Mouse (Mus musculus): ENCODE data around the gene Ric8a. TPM values are rescaled to one million over a fixed set of nuclear protein-coding genes. Genes with fewer than 3 reads are reported as not detected.

Ric8a gene
- total RNA-seq, 2 experiments from 2014 or later, result 76.8 to 83.7 TPM

DNA sequence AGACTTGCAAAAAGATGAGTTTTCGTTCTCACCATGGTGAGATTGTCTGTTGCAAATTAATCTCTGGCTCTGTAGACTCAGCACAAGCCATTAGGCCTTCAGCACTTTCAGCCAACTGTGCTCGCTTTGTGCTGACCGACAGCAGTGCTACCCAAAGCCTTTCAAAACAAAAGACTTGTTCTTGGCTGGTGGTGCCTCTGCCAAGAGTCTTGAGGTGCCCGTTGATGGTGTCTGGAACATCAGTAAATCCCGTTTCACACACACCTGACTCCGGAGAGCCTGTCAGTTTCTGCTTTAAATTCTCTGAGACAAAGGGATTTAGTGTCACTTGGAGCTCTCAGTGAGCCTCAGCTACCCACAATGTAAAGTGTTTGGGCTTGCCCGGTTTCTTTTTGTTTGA lies 37.3 kb downstream of the Ric8a start:
- no peak for DNase-seq

DNA sequence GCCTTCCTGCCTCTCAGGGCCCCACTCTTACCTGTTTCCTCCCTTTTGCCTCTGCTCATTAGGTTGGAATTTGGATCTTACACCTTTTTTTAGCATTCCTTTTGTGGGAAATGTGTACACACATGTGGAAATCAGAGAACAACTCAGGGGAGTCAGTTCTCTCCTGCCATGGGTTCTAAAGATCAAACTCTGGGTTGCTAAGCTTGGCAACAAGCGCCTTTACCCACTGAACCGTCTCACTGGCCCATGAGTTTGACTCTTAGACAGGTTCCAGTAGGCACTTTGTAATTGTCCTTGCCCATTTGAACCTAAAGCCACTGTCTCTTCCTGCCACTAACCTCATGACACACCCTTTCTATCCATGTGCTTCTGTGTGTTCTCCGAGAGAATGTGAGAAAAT lies 37.9 kb downstream of the Ric8a start:
- DNase-seq, result no peak

DNA sequence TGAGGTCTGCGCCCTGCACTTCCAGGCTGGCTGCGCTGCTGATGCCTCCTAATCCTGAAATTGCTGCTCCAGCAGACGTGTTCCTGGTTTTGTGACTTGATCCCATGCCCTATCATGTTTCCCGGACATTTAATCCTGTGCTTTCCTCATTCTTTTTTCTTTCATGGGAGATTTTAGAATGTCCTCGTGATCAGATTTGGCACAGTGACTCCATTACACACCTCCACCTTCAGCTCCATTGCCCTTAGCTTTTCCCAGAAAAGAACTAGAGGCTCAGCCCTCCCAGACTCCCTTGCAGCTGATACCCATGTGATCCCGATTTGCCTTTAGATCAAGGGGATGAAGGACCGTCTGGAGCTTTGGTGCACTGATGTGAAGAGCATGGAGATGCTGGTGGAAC lies 41.1 kb downstream of the Ric8a start:
- no peak for DNase-seq

DNA sequence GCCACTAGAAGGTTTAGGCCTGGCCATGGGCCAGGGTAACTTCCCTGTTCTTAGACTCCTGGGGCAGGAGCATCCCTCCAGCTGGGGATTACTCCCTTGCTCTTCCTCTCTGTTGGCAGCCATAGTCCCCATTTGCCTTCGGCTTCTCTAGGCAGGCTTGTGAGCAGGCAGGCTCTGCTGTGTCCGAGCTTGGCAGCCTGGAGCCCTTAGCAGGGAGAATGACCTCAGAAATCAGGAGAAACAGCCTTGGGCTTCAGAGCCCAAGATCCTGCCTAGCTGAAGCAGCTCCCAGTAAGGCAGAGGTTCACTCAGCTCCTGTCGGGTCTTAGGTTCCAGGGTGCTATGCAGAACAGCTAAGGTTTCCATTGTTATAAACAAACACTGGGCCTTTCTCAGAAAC lies 42.4 kb downstream of the Ric8a start:
- DNase-seq, result no peak

DNA sequence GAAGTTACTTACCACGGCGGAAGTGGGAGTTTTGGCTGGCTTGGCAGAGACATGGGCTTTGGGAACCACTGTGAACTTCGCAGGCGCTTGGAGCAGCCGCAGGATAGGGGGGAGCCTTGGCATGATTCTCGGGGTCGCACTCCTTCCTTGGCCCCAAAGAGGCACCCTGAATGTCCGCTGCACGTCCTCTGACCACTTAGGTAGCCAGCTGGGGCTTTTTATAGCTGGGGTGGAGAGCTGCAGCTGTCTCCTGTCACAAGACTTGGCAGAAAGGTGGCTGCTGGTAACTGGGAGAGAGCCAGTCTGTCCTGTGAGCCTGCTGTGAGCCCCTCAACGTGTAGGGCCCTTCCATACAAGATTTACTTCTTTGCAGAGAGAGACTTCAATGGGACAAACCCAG lies 43.5 kb downstream of the Ric8a start, which contains the start of gene Cox8b:
Gene Cox8b (minus strand): TSS at position 227 of the 400 bp plus-strand sequence.
- DNase-seq, result no peak

DNA sequence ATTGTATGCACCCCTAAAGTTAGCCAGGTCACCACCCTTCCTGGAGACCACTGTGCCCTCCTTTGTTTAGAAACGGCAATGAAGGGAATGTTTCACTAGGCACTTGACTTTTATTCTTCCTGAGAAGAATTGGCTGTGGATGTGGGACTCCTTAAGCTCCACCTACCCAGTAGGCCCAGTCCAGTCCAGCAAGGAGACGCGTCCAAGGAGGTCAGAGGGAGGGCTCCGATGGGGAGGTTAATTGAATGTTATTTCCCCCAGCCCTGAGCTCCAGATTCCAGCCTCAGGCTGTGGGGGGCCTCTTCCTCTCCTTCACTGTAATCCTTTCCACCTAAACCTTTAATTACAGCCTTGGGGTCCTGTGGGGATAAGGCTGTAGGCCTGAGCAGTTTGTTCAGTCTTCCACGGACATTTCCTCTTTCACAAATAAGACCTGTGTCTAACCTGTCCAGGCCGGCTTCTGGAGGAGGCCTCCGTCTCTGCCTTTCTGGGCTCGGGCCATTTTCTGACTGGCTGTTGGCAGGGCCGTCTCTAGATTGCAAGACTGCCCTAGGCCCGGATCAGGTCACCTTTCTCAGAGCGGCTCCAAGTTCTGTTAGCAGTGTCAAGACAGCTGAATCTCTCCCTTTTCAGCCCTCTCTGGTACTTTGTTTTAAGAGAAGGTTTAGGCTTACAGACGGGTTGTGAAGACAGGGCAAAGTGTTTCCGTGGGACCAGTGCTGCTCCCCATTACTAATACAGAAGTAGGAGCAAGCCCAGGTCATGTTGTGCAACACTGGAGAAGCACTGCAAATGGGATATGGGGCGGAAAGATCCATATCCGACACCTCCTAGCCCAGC lies 45.5 kb downstream of the Ric8a start:
- DNase-seq, result no peak

DNA sequence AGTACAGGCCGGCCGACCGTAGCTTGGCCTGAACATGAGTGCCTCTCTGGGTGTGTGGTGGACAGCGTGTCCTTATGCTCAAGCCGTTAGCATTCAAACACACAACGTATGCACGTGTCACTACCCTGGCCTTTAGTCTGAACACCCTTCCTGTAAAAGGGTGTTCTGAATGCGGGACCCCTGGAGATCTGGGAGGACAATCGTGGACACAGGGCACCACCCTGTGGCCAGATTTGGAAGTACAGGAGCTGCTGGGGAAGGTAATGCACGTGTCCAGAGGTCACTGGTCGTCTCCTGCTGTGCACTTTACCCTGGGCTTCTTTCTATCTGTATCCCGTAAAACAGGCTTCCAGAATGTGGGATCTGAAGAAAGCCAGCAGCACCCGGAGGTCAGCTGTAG lies 46.5 kb downstream of the Ric8a start:
- peak; percentile 70 to 72 for DNase-seq

DNA sequence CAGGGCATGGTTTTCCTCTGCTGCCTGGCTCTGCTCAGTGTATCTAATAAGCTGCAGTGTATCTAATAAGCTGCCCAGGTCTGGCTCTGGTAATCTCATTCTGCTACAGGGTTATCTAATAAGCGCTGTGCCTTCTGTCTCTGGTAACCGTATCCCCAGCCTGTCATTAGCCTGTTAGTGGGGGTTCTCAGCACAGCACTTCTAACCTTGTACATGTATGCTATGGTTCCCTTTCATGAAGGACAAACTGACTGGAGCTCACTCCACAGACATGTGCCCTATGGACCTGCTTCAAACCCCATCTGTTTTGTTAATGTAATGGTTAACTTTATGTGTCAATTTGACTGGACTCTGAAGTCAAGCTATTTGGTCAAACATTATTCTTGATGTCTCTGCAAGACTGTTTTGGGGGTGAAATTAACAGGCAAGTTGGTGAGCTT lies 48.9 kb downstream of the Ric8a start:
- DNase-seq, result no peak

DNA sequence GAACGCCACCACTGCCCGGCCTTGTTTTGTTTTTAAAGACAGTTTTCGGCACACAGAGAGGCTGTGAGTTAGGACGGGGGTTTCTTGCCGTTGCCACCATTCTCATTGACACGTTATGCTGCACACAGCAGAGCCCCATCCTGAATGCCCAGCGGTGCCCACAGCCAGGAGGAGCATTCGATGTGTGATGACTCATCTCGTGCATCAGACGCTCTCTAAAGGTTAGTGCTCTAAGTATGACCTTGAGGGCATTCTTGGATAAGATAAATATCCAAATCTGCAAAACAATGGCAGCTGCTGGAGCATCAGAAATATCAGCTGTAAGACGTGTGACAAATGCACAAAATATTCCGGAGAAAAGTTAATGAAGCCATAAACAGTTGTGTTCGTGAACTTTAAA lies 50.4 kb downstream of the Ric8a start:
- no peak for DNase-seq

DNA sequence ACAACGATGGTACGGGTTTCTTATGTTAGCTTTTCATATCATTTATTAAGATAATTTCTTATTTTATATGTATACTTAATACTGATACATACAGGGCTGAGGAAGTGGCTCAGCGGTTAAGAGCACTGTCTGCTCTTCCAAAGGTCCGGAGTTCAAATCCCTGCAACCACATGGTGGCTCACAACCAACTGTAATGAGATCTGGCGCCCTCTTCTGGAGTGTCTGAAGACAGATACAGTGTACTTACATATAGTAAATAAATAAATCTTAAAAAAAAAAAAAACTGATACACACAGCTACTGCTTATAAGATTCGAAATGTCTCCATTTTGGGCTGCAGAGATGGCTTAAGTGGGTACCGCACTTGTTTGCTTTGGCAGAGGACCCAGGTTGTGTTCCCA lies 50.9 kb downstream of the Ric8a start:
- no peak for DNase-seq

DNA sequence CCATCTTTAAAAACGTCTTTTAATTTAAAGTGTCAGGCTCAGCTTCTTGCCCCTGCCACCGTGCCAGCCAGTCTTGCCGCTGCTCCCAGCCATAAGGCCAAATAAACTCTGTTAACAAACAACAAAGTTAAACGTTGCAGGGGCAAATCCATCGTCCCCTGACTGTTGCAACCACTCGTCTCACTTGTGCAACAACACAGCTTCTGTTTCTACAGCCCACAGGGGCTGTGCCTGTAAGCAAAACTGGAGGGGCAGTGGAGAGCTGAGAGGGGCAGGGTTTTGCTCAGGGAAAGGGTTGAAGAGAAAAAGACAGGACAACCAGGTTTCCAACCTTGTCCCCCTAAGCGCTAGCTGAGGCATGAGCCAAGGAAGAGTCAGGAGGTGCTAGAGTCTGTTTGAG lies 51.4 kb downstream of the Ric8a start:
- no peak for DNase-seq

DNA sequence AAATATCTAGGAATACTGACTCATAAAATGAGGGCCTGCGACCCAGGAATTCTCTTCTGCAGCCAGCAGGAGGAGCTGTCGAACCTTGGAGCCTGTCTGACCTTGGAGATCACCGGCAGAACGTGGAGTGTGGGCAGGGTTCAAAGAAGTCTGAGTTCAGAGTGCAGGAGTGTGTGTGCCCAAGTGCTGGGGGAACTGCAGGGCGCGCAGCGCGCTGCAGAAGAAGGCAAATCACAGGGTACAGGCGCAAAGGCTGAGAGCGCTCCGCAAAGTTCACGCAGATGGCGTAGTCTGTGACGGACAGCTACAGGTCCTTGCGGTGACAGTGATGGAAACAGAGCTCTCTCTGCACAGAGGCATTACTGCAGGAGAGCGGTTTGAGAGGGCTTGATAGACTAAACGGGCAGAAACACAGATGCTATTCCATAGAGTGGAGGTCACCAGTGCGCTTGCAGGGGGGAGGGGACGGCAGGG lies 51.9 kb downstream of the Ric8a start:
- peak; percentile 57 to 71 for DNase-seq

DNA sequence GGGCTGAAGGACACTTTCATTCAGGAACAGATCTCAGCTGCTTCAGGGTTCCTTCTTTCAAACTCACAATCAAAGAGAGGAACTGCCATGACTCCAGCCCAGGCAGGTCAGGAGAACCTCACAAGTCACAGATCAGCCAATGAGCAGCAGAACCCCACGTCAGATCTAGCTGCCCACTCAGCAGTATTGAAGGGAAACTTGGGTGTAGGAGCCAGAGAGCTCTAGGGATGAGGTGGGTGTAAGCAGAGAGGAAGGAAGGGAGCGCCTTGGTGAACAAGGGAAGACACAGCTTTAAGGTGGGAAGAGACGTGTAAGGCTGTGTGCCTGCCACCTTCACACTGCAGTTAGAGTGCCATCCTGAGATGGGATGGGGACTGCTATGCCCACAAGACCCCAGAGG lies 55.5 kb downstream of the Ric8a start:
- no peak for DNase-seq

DNA sequence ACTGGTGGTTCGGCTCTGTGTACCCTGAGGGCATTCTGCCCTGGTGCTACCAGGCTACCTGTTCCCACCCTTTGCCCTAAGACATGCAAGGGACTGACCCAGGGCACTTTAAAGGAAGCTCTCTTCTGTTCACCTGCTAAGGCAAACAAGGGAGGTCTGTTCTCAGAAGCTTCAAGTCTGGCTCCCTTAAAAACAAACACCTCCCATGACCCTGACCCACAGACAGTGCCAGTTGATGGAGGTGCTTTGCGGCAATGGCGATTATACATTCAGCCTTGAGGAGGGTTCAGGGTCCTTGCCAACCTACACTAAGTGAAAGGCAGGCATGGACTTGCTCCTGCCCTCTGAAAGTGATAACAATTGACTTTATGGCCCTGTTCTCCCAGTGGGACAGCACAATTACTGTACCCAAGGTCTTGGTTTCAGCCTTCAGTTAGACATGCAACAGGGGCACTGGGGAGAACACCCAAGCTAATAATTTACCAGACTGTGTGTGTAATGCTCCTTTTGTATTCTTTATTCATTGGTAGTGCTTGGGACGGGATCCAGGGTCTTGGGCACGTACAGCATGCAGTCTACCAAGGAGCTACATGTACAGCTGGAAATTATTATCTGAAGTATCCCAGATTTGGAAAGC lies 56.2 kb downstream of the Ric8a start:
- no peak for DNase-seq

Other genes with a start within 250 kb of the Ric8a start
- under 1 TPM in 1 of 2 experiments, not detected in 1; 0.37 TPM for gene Olfr61, start 228.0 kb upstream of the Ric8a start, total RNA-seq (2021)
- gene Olfr53, start 210.5 kb upstream of the Ric8a start, total RNA-seq (2021), result not detected
- under 1 TPM; 0.17 to 0.43 TPM for gene Olfr539, start 197.0 kb upstream of the Ric8a start, total RNA-seq (2021)
- under 1 TPM; 0.10 TPM for gene Olfr45, start 175.0 kb upstream of the Ric8a start, total RNA-seq (2021)
- not detected for gene Olfr541, start 159.7 kb upstream of the Ric8a start, total RNA-seq (2021)
- gene Cyp2e1, start 93.2 kb upstream of the Ric8a start, total RNA-seq (2021), result not detected
- under 1 TPM in 1 of 2 experiments, not detected in 1; 0.40 TPM for gene Syce1, start 69.1 kb upstream of the Ric8a start, total RNA-seq (2021)
- 10 to 100 TPM; 12.3 to 13.3 TPM for gene Zfp941, start 34.8 kb upstream of the Ric8a start, total RNA-seq (2021)
- 1 to 10 TPM; 1.8 to 2.9 TPM for gene Urah, start 21.9 kb upstream of the Ric8a start, total RNA-seq (2021)
- gene Scgb1c1, start 11.4 kb upstream of the Ric8a start, total RNA-seq (2021), result not detected
- gene Odf3, start 9.2 kb upstream of the Ric8a start, total RNA-seq (2021), result not detected
- not detected for gene Gm45785, start 626 bp upstream of the Ric8a start, total RNA-seq (2021)
- 10 to 100 TPM; 27.2 to 28.1 TPM for gene Bet1l, start 620 bp downstream of the Ric8a start, total RNA-seq (2021)
- gene Psmd13, start 25.0 kb downstream of the Ric8a start, total RNA-seq (2021), result 100 to 1,000 TPM; 113 to 119 TPM
- 10 to 100 TPM; 64.6 to 71.8 TPM for gene Sirt3, start 25.4 kb downstream of the Ric8a start, total RNA-seq (2021)
- gene Cox8b, start 43.5 kb downstream of the Ric8a start, total RNA-seq (2021), result 1 to 10 TPM; 1.2 to 1.3 TPM
- under 1 TPM; 0.30 to 0.35 TPM for gene Nlrp6, start 63.9 kb downstream of the Ric8a start, total RNA-seq (2021)
- 1 to 10 TPM; 3.9 to 4.0 TPM for gene Pgghg, start 84.4 kb downstream of the Ric8a start, total RNA-seq (2021)
- not detected for gene Ifitm5, start 93.3 kb downstream of the Ric8a start, total RNA-seq (2021)
- not detected for gene Gm45717, start 99.0 kb downstream of the Ric8a start, total RNA-seq (2021)
- gene Ifitm2, start 99.0 kb downstream of the Ric8a start, total RNA-seq (2021), result 10 to 100 TPM in 1 of 2 experiments, 1 to 10 TPM in 1; 8.4 to 14.1 TPM
- 1 to 10 TPM; 1.6 to 3.8 TPM for gene Ifitm1, start 110.3 kb downstream of the Ric8a start, total RNA-seq (2021)
- gene Ifitm3, start 153.8 kb downstream of the Ric8a start, total RNA-seq (2021), result 10 to 100 TPM; 11.1 to 11.4 TPM
- gene Ifitm6, start 161.0 kb downstream of the Ric8a start, total RNA-seq (2021), result under 1 TPM in 1 of 2 experiments, not detected in 1; 0.63 TPM
- gene Gm17387, start 172.2 kb downstream of the Ric8a start, total RNA-seq (2021), result not detected
- gene B4galnt4, start 204.1 kb downstream of the Ric8a start, total RNA-seq (2021), result 10 to 100 TPM; 92.2 to 92.3 TPM
- gene Pkp3, start 221.3 kb downstream of the Ric8a start, total RNA-seq (2021), result not detected
- 1 to 10 TPM; 1.7 to 2.4 TPM for gene Sigirr, start 243.6 kb downstream of the Ric8a start, total RNA-seq (2021)